Mouse (Mus musculus) limb, embryonic 14.5 days (tissue): ENCODE measurements around the gene Tspan4. TPM values are rescaled to one million over a fixed set of nuclear protein-coding genes. Genes with fewer than 3 reads are reported as not detected.

ENCODE experiments used
- ATAC-seq: fragments of 200-750 bp; cut with Nextera tagmentation; 2 replicates; pipeline ENCODE4 v1.8.0; 2017; ENCODE audit warnings: low read depth, moderate number of reproducible peaks, moderate TSS enrichment; ENCODE audit not compliant: low FRiP score
- DNase-seq: peaks from one replicate; pipeline ENCODE4 v3.0.0-alpha.2; 2015; ENCODE audit warnings: low spot score
- H3K27ac ChIP-seq: fragments of 300-500 bp; sonication (generic); replicated peaks from 2 replicates; pipeline ENCODE4 v1.5.1; 2014; ENCODE audit warnings: low read depth, mild to moderate bottlenecking, low read length, moderate library complexity, mixed read lengths
- H3K27me3 ChIP-seq: fragments of 300-500 bp; sonication (generic); 2 replicates; pipeline ENCODE4 v1.6.1; 2014; ENCODE audit warnings: low read length, mixed read lengths; ENCODE audit not compliant: control insufficient read depth, insufficient read depth
- H3K36me3 ChIP-seq: fragments of 300-500 bp; sonication (generic); 2 replicates; pipeline ENCODE4 v1.6.1; 2014; ENCODE audit warnings: mild to moderate bottlenecking, low read length, moderate library complexity, mixed read lengths; ENCODE audit not compliant: control insufficient read depth, insufficient read depth
- H3K4me1 ChIP-seq: fragments of 300-500 bp; sonication (generic); 2 replicates; pipeline ENCODE4 v1.6.1; 2014; ENCODE audit warnings: antibody characterized with exemption, low read length, mixed read lengths; ENCODE audit not compliant: control insufficient read depth, insufficient read depth
- H3K4me2 ChIP-seq: fragments of 300-500 bp; sonication (generic); replicated peaks from 2 replicates; pipeline ENCODE4 v1.6.1; 2014; ENCODE audit warnings: low read depth, mild to moderate bottlenecking, low read length, moderate library complexity; ENCODE audit not compliant: severe bottlenecking
- H3K4me3 ChIP-seq: fragments of 300-500 bp; sonication (generic); replicated peaks from 2 replicates; pipeline ENCODE4 v1.5.1; 2014; ENCODE audit warnings: low read length
- H3K9ac ChIP-seq: fragments of 300-500 bp; sonication (generic); 2 replicates; pipeline ENCODE4 v1.6.1; 2014; ENCODE audit warnings: mild to moderate bottlenecking, low read depth, low read length, moderate library complexity; ENCODE audit not compliant: severe bottlenecking
- H3K9me3 ChIP-seq: fragments of 300-500 bp; sonication (generic); 2 replicates; pipeline ENCODE4 v1.6.1; 2016; ENCODE audit warnings: low read length; ENCODE audit not compliant: control insufficient read depth
- POLR2A ChIP-seq: fragments of 200-500 bp; IDR thresholded peaks from 2 replicates; pipeline ENCODE4 v1.8.0; 2012; ENCODE audit warnings: inconsistent platforms, mild to moderate bottlenecking, moderate library complexity, borderline replicate concordance; ENCODE audit not compliant: insufficient read depth, insufficient read length; ENCODE audit errors: extremely low read depth
- WGBS: fragments of 180-500 bp; shearing (Covaris S2); extraction: QIAGEN DNeasy Blood & Tissue Kit; methylation state at CpG from one replicate; pipeline ENCODE4 v1.1.7; 2014; 5-methylcytosine and 5-hydroxymethylcytosine counted together
- polyA plus RNA-seq, 2 experiments: library from polyadenylated mRNA; depleted of rRNA in 1 of 2; stranded (reverse) in 1 of 2; unstranded in 1 of 2; fragments of >200 nt; fragmentation: Nextera tagmentation in 1 of 2; extraction: Ambion mirVana in 1 of 2; gene quantifications; 2 replicates each; pipeline versions ENCODE4 v1.2.1 to v1.2.3; 2012 to 2014

Gene Tspan4
- polyA plus RNA-seq, 2 experiments = 77.9 to 101 TPM

DNA sequence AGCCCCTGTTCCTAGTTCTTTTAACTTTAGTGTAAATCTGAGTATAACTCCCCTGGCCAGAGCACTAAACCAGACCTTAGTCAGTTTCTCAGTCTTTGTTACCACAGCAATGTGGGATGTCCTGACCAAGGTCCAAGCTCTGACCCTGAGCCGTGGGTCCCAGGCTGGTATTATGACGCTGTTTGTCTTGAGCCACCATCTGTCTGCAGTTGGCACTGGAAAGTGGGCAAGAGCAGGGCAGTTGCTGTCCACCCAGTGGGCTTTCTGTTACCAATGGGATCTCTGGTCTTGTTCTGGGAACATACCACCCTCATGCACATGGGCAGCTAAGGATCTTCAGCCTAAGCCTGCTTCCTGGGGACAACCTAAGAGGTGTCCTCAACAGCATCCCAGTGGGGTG lies 67.5 kb downstream of the Tspan4 start:
- WGBS = 80% methylated on average over 2 of the region's 2 CpGs
- no peak for DNase-seq
- Histone ChIP-seq H3K27me3 (no peaks in the 10 kb centered on the region), H3K9ac (no peak overlapping the region), H3K9me3 (no peaks in the 10 kb centered on the region), H3K4me2 (no peak overlapping the region), H3K4me3 (no peak overlapping the region), H3K27ac (no peak overlapping the region), H3K4me1 (peaks cover 27% of the 10 kb centered on the region), H3K36me3 (no peaks in the 10 kb centered on the region)
- no peak for TF ChIP-seq POLR2A
- ATAC-seq = no peak

Other genes with a start within 250 kb of the Tspan4 start
- 37.6 and 42.6 TPM in 2 replicates for gene Phrf1, start 246.5 kb upstream of the Tspan4 start, polyA plus RNA-seq (2012; rRNA removed)
- 65.9 and 72.7 TPM in 2 replicates for gene Phrf1, start 246.5 kb upstream of the Tspan4 start, polyA plus RNA-seq (2014; fragmentation: Nextera tagmentation; extraction: Ambion mirVana)
- gene Irf7, start 208.8 kb upstream of the Tspan4 start, polyA plus RNA-seq (2012; rRNA removed) = 3.2 and 4.6 TPM in 2 replicates
- gene Irf7, start 208.8 kb upstream of the Tspan4 start, polyA plus RNA-seq (2014; fragmentation: Nextera tagmentation; extraction: Ambion mirVana) = 2.1 TPM in 2 replicates
- 0.29 and 0.35 TPM in 2 replicates for gene Cdhr5, start 198.5 kb upstream of the Tspan4 start, polyA plus RNA-seq (2012; rRNA removed)
- 0.18 and 0.43 TPM in 2 replicates for gene Cdhr5, start 198.5 kb upstream of the Tspan4 start, polyA plus RNA-seq (2014; fragmentation: Nextera tagmentation; extraction: Ambion mirVana)
- gene Sct, start 196.1 kb upstream of the Tspan4 start, polyA plus RNA-seq (2012; rRNA removed) = 17.5 and 17.6 TPM in 2 replicates
- 14.2 and 17.3 TPM in 2 replicates for gene Sct, start 196.1 kb upstream of the Tspan4 start, polyA plus RNA-seq (2014; fragmentation: Nextera tagmentation; extraction: Ambion mirVana)
- gene Drd4, start 183.2 kb upstream of the Tspan4 start, polyA plus RNA-seq (2012; rRNA removed) = 3.1 and 4.0 TPM in 2 replicates
- gene Drd4, start 183.2 kb upstream of the Tspan4 start, polyA plus RNA-seq (2014; fragmentation: Nextera tagmentation; extraction: Ambion mirVana) = 1.5 and 2.0 TPM in 2 replicates
- 47.0 TPM in 2 replicates for gene Deaf1, start 147.6 kb upstream of the Tspan4 start, polyA plus RNA-seq (2012; rRNA removed)
- gene Deaf1, start 147.6 kb upstream of the Tspan4 start, polyA plus RNA-seq (2014; fragmentation: Nextera tagmentation; extraction: Ambion mirVana) = 82.6 and 89.1 TPM in 2 replicates
- 55.6 and 59.5 TPM in 2 replicates for gene Tmem80, start 147.5 kb upstream of the Tspan4 start, polyA plus RNA-seq (2012; rRNA removed)
- gene Tmem80, start 147.5 kb upstream of the Tspan4 start, polyA plus RNA-seq (2014; fragmentation: Nextera tagmentation; extraction: Ambion mirVana) = 23.4 and 23.6 TPM in 2 replicates
- gene Eps8l2, start 136.4 kb upstream of the Tspan4 start, polyA plus RNA-seq (2012; rRNA removed) = 20.3 and 22.4 TPM in 2 replicates
- 17.0 and 19.0 TPM in 2 replicates for gene Eps8l2, start 136.4 kb upstream of the Tspan4 start, polyA plus RNA-seq (2014; fragmentation: Nextera tagmentation; extraction: Ambion mirVana)
- gene Taldo1, start 83.0 kb upstream of the Tspan4 start, polyA plus RNA-seq (2012; rRNA removed) = 161 and 188 TPM in 2 replicates
- gene Taldo1, start 83.0 kb upstream of the Tspan4 start, polyA plus RNA-seq (2014; fragmentation: Nextera tagmentation; extraction: Ambion mirVana) = 238 and 243 TPM in 2 replicates
- gene Gatd1, start 61.1 kb upstream of the Tspan4 start, polyA plus RNA-seq (2012; rRNA removed) = 92.3 and 108 TPM in 2 replicates
- 49.0 and 51.2 TPM in 2 replicates for gene Gatd1, start 61.1 kb upstream of the Tspan4 start, polyA plus RNA-seq (2014; fragmentation: Nextera tagmentation; extraction: Ambion mirVana)
- gene Cend1, start 45.7 kb upstream of the Tspan4 start, polyA plus RNA-seq (2012; rRNA removed) = 1.8 TPM in 2 replicates
- 0.66 and 0.75 TPM in 2 replicates for gene Cend1, start 45.7 kb upstream of the Tspan4 start, polyA plus RNA-seq (2014; fragmentation: Nextera tagmentation; extraction: Ambion mirVana)
- gene Slc25a22, start 37.3 kb upstream of the Tspan4 start, polyA plus RNA-seq (2012; rRNA removed) = 75.1 and 104 TPM in 2 replicates
- 22.8 and 32.2 TPM in 2 replicates for gene Slc25a22, start 37.3 kb upstream of the Tspan4 start, polyA plus RNA-seq (2014; fragmentation: Nextera tagmentation; extraction: Ambion mirVana)
- gene Pidd1, start 31.2 kb upstream of the Tspan4 start, polyA plus RNA-seq (2012; rRNA removed) = 25.0 and 43.0 TPM in 2 replicates
- gene Pidd1, start 31.2 kb upstream of the Tspan4 start, polyA plus RNA-seq (2014; fragmentation: Nextera tagmentation; extraction: Ambion mirVana) = 6.9 and 8.2 TPM in 2 replicates
- 909 and 1,375 TPM in 2 replicates for gene Rplp2, start 27.9 kb upstream of the Tspan4 start, polyA plus RNA-seq (2012; rRNA removed)
- 1,364 and 1,396 TPM in 2 replicates for gene Rplp2, start 27.9 kb upstream of the Tspan4 start, polyA plus RNA-seq (2014; fragmentation: Nextera tagmentation; extraction: Ambion mirVana)
- gene Pnpla2, start 20.0 kb upstream of the Tspan4 start, polyA plus RNA-seq (2012; rRNA removed) = 14.8 and 16.4 TPM in 2 replicates
- 14.5 and 14.8 TPM in 2 replicates for gene Pnpla2, start 20.0 kb upstream of the Tspan4 start, polyA plus RNA-seq (2014; fragmentation: Nextera tagmentation; extraction: Ambion mirVana)
- gene Cracr2b, start 14.1 kb upstream of the Tspan4 start, polyA plus RNA-seq (2012; rRNA removed) = 11.9 and 12.1 TPM in 2 replicates
- gene Cracr2b, start 14.1 kb upstream of the Tspan4 start, polyA plus RNA-seq (2014; fragmentation: Nextera tagmentation; extraction: Ambion mirVana) = 8.3 and 8.8 TPM in 2 replicates
- 100 and 125 TPM in 2 replicates for gene Cd151, start 7.8 kb upstream of the Tspan4 start, polyA plus RNA-seq (2012; rRNA removed)
- 44.2 and 44.4 TPM in 2 replicates for gene Cd151, start 7.8 kb upstream of the Tspan4 start, polyA plus RNA-seq (2014; fragmentation: Nextera tagmentation; extraction: Ambion mirVana)
- 27.5 and 32.1 TPM in 2 replicates for gene Polr2l, start 108 bp upstream of the Tspan4 start, polyA plus RNA-seq (2012; rRNA removed)
- 59.4 and 61.0 TPM in 2 replicates for gene Polr2l, start 108 bp upstream of the Tspan4 start, polyA plus RNA-seq (2014; fragmentation: Nextera tagmentation; extraction: Ambion mirVana)
- gene Chid1, start 64.6 kb downstream of the Tspan4 start, polyA plus RNA-seq (2012; rRNA removed) = 41.8 and 46.8 TPM in 2 replicates
- 43.5 and 46.3 TPM in 2 replicates for gene Chid1, start 64.6 kb downstream of the Tspan4 start, polyA plus RNA-seq (2014; fragmentation: Nextera tagmentation; extraction: Ambion mirVana)
- gene Ap2a2, start 86.9 kb downstream of the Tspan4 start, polyA plus RNA-seq (2012; rRNA removed) = 39.5 and 43.7 TPM in 2 replicates
- 71.6 and 81.4 TPM in 2 replicates for gene Ap2a2, start 86.9 kb downstream of the Tspan4 start, polyA plus RNA-seq (2014; fragmentation: Nextera tagmentation; extraction: Ambion mirVana)
- 0.06 and 0.09 TPM in 2 replicates for gene Muc6, start 180.1 kb downstream of the Tspan4 start, polyA plus RNA-seq (2012; rRNA removed)
- 0.12 and 0.18 TPM in 2 replicates for gene Muc6, start 180.1 kb downstream of the Tspan4 start, polyA plus RNA-seq (2014; fragmentation: Nextera tagmentation; extraction: Ambion mirVana)
- 2.6 and 2.7 TPM in 2 replicates for gene Muc2, start 215.1 kb downstream of the Tspan4 start, polyA plus RNA-seq (2012; rRNA removed)
- gene Muc2, start 215.1 kb downstream of the Tspan4 start, polyA plus RNA-seq (2014; fragmentation: Nextera tagmentation; extraction: Ambion mirVana) = 0.43 and 1.3 TPM in 2 replicates